Mouse (Mus musculus) heart, embryonic 16.5 days (tissue): Measurements from ENCODE around the gene Gm21972. TPM values are rescaled to one million over a fixed set of nuclear protein-coding genes. Genes with fewer than 3 reads are reported as not detected.

Experiments
- ATAC-seq: fragments of 200-750 bp; cut with Nextera tagmentation; replicated peaks from 2 replicates; pipeline ENCODE4 v1.8.0; 2017; ENCODE audit warnings: moderate number of reproducible peaks; ENCODE audit not compliant: insufficient read depth, low FRiP score; ENCODE audit errors: extremely low read depth
- H3K27ac ChIP-seq: fragments of 300-500 bp; sonication (generic); 2 replicates; pipeline ENCODE4 v1.5.1; 2014; ENCODE audit warnings: mild to moderate bottlenecking, low read length, control low read depth, moderate library complexity
- H3K27me3 ChIP-seq: fragments of 300-500 bp; sonication (generic); 2 replicates; pipeline ENCODE4 v1.6.1; 2014; ENCODE audit warnings: low read length, mixed read lengths; ENCODE audit not compliant: control insufficient read depth, insufficient read depth
- H3K36me3 ChIP-seq: fragments of 300-500 bp; sonication (generic); 2 replicates; pipeline ENCODE4 v1.6.1; 2014; ENCODE audit not compliant: control insufficient read depth, insufficient read depth
- H3K4me1 ChIP-seq: fragments of 300-500 bp; sonication (generic); 2 replicates; pipeline ENCODE4 v1.6.1; 2014; ENCODE audit warnings: low read length, mixed read lengths; ENCODE audit not compliant: control insufficient read depth, insufficient read depth
- H3K4me2 ChIP-seq: fragments of 300-500 bp; sonication (generic); 2 replicates; pipeline ENCODE4 v1.6.1; 2014; ENCODE audit warnings: low read depth, mild to moderate bottlenecking, control low read depth, low read length
- H3K4me3 ChIP-seq: fragments of 300-500 bp; sonication (generic); 2 replicates; pipeline ENCODE4 v1.5.1; 2014; ENCODE audit warnings: mild to moderate bottlenecking, control low read depth, low read length
- H3K9ac ChIP-seq: fragments of 300-500 bp; sonication (generic); 2 replicates; pipeline ENCODE4 v1.6.1; 2014; ENCODE audit warnings: low read length, control low read depth
- H3K9me3 ChIP-seq: fragments of 300-500 bp; sonication (generic); replicated peaks from 2 replicates; pipeline ENCODE4 v1.6.1; 2016; ENCODE audit warnings: low read length; ENCODE audit not compliant: control insufficient read depth
- WGBS: fragments of 180-500 bp; shearing (Covaris S2); extraction: QIAGEN DNeasy Blood & Tissue Kit; methylation state at CpG from one replicate; pipeline ENCODE4 v1.1.7; 2014; 5-methylcytosine and 5-hydroxymethylcytosine counted together
- polyA plus RNA-seq: library from polyadenylated mRNA; unstranded; fragments of >200 nt; fragmentation: Nextera tagmentation; extraction: Ambion mirVana; gene quantifications from 2 replicates; pipeline ENCODE4 v1.2.1, GENCODE M21; 2015

The Gm21972 gene
- polyA plus RNA-seq, 1 experiment from 2014 or later: not detected

- Histone ChIP-seq H3K4me1 (no peaks in the 10 kb centered on the region), H3K4me3 (no peak overlapping the region), H3K36me3 (peaks cover 10% of the 10 kb centered on the region), H3K9me3 (no peaks in the 10 kb centered on the region), H3K27ac (0 out of 2 replicates have a peak overlapping the region, but pooled peaks have one; percentile 4), H3K27me3 (no peaks in the 10 kb centered on the region), H3K4me2 (no peak overlapping the region), H3K9ac (no peak overlapping the region)
- ATAC-seq: peak; percentile 80
- WGBS: 70% methylated on average over 4 of the region's 4 CpGs
Observed at GRCm38 (mm10) chr1:86143165-86143564, 9.7 kb downstream of the Gm21972 start.

DNA sequence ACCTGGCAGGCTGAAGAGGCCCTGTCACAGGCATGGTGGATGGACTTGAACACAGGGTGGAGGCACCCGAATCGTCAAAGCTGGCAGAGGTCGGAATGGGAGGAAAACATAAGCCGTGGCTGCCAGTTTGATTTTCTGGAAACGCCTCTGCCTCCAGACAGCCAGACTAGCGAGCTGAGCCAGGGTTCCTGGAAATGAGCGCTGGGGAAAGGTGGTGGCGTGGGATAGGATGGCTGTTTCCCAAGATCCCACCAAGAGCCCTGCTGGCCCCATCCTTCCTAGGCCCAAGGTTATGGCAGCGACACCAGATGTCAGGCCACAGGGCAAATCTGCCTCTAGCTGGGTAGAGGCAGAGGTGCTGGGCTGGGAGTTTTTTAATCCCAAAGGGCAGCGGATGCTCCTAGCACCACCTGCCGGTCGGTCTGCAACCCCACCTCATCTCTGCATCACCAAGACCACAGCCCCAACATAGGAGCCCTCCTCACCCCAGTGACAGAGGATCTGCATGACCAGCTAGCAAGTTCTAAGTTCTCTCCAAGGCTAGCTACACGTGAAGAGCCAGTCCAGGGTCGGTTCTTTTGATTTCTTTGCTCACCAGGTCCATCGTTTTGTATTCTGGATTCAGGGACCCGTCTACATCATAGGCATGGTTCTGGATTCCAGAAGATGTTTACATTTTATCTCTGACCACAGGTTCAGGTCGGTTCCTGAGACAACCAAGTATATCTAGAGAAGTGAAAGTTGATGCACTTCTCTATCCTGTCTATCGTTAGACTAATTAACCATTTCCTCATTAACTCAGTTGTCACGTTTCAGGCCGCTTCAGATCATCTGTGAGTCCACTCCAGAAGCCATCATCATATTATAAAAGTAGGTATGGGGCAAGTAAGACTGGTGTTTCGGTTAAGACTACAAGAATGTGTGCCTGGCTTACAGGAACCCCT lies 10.8 kb downstream of the Gm21972 start:
- Histone ChIP-seq H3K27me3 (no peaks in the 10 kb centered on the region), H3K4me1 (no peaks in the 10 kb centered on the region), H3K9me3 (no peaks in the 10 kb centered on the region), H3K36me3 (peaks cover 2% of the 10 kb centered on the region; the same call in 1 of the 2 replicates), H3K9ac (no peak overlapping the region), H3K4me2 (no peak overlapping the region), H3K4me3 (no peak overlapping the region), H3K27ac (no peak overlapping the region)
- ATAC-seq: no peak
- 73% methylated on average over 21 of the region's 21 CpGs for WGBS

DNA sequence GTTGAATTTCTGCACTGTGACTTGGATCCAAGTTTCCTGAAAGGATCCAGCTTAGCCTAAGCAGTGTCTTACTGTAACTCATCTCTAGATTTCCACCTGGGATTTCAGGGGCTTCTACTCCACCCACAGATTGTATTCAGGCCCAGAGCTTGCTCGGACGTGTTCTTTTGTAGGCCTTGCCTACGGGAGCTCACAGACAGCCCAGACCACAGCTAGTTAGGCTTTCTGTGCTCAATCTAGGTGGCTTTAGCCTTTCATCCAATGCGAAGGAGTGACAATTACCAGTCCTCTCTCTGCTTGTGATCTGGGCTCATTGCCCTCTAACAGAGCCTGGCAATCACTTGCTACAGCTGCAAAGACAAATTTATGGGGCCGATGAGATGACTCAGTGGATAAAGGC lies 12.9 kb downstream of the Gm21972 start:
- Histone ChIP-seq H3K27me3 (no peaks in the 10 kb centered on the region), H3K4me2 (no peak overlapping the region), H3K4me1 (no peaks in the 10 kb centered on the region), H3K9ac (no peak overlapping the region), H3K36me3 (no peaks in the 10 kb centered on the region), H3K9me3 (no peaks in the 10 kb centered on the region), H3K27ac (no peak overlapping the region), H3K4me3 (no peak overlapping the region)
- ATAC-seq: no peak
- 82% methylated on average over 5 of the region's 5 CpGs for WGBS

- ATAC-seq: no peak
- Histone ChIP-seq H3K9me3 (no peaks in the 10 kb centered on the region), H3K4me3 (no peak overlapping the region), H3K4me2 (no peak overlapping the region), H3K9ac (no peak overlapping the region), H3K36me3 (no peaks in the 10 kb centered on the region), H3K27me3 (no peaks in the 10 kb centered on the region), H3K27ac (no peak overlapping the region), H3K4me1 (no peaks in the 10 kb centered on the region)
- WGBS: 63% methylated on average over 5 of the region's 5 CpGs
Observed at GRCm38 (mm10) chr1:86147557-86147956, 14.1 kb downstream of the Gm21972 start.

- WGBS: 65% methylated on average over 9 of the region's 9 CpGs
- Histone ChIP-seq H3K27ac (no peak overlapping the region), H3K9me3 (no peaks in the 10 kb centered on the region), H3K4me1 (no peaks in the 10 kb centered on the region), H3K36me3 (no peaks in the 10 kb centered on the region), H3K9ac (no peak overlapping the region), H3K4me2 (no peak overlapping the region), H3K4me3 (no peak overlapping the region), H3K27me3 (no peaks in the 10 kb centered on the region)
- no peak for ATAC-seq
Observed at GRCm38 (mm10) chr1:86148161-86148560, 14.7 kb downstream of the Gm21972 start.

DNA sequence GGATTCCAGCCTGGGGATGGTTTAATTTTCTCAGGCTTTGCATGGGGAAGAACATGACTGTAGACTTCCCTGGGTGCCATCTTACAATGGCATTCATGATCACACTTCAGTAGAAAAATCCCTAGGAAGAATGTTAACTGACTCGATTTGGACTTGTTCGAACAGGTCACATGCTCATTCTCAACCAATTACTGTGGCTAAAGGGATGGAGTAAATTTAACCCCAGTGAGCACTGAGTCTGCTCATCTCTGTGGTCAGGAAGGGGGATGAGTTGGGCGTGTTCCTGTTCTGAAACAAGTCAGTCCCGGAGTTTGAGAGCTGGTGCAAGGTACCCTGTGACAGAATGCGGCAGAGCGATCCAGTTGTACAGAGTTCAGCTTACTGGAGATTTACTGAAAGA lies 17.5 kb downstream of the Gm21972 start:
- H3K36me3 ChIP-seq: no peaks in the 10 kb centered on the region
- H3K9ac ChIP-seq: no peak overlapping the region
- H3K27ac ChIP-seq: no peak overlapping the region
- WGBS: 72% methylated on average over 6 of the region's 6 CpGs
- H3K4me3 ChIP-seq: no peak overlapping the region
- no peaks in the 10 kb centered on the region for H3K27me3 ChIP-seq
- H3K4me1 ChIP-seq: peaks cover 10% of the 10 kb centered on the region
- no peak for ATAC-seq
- H3K9me3 ChIP-seq: no peaks in the 10 kb centered on the region
- no peak overlapping the region for H3K4me2 ChIP-seq

GRCm38 (mm10) chr1:86151376-86151775 lies 17.9 kb downstream of the Gm21972 start:
- H3K9me3 ChIP-seq: no peaks in the 10 kb centered on the region
- no peak overlapping the region for H3K4me3 ChIP-seq
- no peak overlapping the region for H3K27ac ChIP-seq
- WGBS: 53% methylated on average over 7 of the region's 7 CpGs
- no peaks in the 10 kb centered on the region for H3K36me3 ChIP-seq
- H3K4me1 ChIP-seq: peaks cover 10% of the 10 kb centered on the region
- H3K27me3 ChIP-seq: no peaks in the 10 kb centered on the region
- H3K9ac ChIP-seq: no peak overlapping the region
- no peak for ATAC-seq
- H3K4me2 ChIP-seq: no peak overlapping the region

- WGBS: 95% methylated on average over 1 of the region's 1 CpGs
- no peak for ATAC-seq
Observed at GRCm38 (mm10) chr1:86152618-86153017, 19.2 kb downstream of the Gm21972 start.

GRCm38 (mm10) chr1:86154133-86154823 lies 20.8 kb downstream of the Gm21972 start, which contains the start of gene Armc9:
Armc9 (plus strand) TSS chr1:86154780.
- peak; percentile 99 for ATAC-seq
- no peaks in the 10 kb centered on the region for H3K36me3 ChIP-seq
- no peaks in the 10 kb centered on the region for H3K9me3 ChIP-seq
- H3K4me2 ChIP-seq: peak within 1 kb of the TSS; percentile 88
- H3K27me3 ChIP-seq: no peaks in the 10 kb centered on the region
- H3K4me3 ChIP-seq: peak within 1 kb of the TSS; percentile 95
- peaks cover 10% of the 10 kb centered on the region for H3K4me1 ChIP-seq
- H3K9ac ChIP-seq: peak within 1 kb of the TSS; percentile 83
- H3K27ac ChIP-seq: peak within 1 kb of the TSS; percentile 76
- 3% methylated on average over 40 of the region's 40 CpGs for WGBS

More at GRCm38 (mm10) chr1:86152618-86153017, 19.2 kb downstream of the Gm21972 start:
- no peaks in the 10 kb centered on the region for H3K27me3 ChIP-seq
- no peak overlapping the region for H3K27ac ChIP-seq
- no peak overlapping the region for H3K4me3 ChIP-seq
- H3K9ac ChIP-seq: no peak overlapping the region
- H3K4me2 ChIP-seq: no peak overlapping the region
- no peaks in the 10 kb centered on the region for H3K9me3 ChIP-seq
- H3K4me1 ChIP-seq: peaks cover 10% of the 10 kb centered on the region
- H3K36me3 ChIP-seq: no peaks in the 10 kb centered on the region
